Mouse (Mus musculus) cerebellum, postnatal 36 days (tissue): ENCODE results near the gene Gm20388.
"Not testable (repeated sequence)": the region's sequence is repeated elsewhere in the genome, so short reads cannot be mapped to it uniquely, and the experiment has no call there.

Experiments used
- DNase-seq, 2 experiments: peaks; one replicate each; pipeline ENCODE4 v3.0.0; 2021 to 2022; ENCODE audit warnings: mixed read lengths in 2 of 2

Gm20388 gene

GRCm38 (mm10) chr8:120672626-120673229 is 762.1 kb downstream of the Gm20388 start:
- no peak for DNase-seq

DNA sequence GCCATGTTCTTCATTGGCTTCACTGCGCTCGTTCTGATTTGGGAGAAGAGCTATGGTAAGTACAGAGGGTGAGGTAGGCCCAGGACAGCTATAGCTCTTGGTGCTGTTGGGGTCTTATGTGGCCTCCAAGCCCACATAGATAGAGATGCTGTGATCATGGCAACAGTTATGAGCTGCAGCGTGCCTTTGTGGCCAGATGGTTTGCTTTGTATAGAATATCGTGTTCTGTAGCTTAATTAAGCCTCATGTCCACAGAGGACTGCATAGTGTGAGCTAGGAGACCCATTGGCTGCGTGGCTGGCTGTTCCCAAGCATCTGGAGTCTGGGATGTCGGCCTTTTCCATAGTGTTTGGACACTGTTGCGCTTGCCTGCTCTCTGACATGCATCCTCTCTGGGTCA is 762.7 kb downstream of the Gm20388 start:
- DNase-seq: no peak

- no peak for DNase-seq
These were observed 765.1 kb downstream of the Gm20388 start for GRCm38 (mm10) chr8:120675718-120676117.

- DNase-seq: peak; percentile 81 to 84
These were observed 767.8 kb downstream of the Gm20388 start for GRCm38 (mm10) chr8:120678447-120678846.

DNA sequence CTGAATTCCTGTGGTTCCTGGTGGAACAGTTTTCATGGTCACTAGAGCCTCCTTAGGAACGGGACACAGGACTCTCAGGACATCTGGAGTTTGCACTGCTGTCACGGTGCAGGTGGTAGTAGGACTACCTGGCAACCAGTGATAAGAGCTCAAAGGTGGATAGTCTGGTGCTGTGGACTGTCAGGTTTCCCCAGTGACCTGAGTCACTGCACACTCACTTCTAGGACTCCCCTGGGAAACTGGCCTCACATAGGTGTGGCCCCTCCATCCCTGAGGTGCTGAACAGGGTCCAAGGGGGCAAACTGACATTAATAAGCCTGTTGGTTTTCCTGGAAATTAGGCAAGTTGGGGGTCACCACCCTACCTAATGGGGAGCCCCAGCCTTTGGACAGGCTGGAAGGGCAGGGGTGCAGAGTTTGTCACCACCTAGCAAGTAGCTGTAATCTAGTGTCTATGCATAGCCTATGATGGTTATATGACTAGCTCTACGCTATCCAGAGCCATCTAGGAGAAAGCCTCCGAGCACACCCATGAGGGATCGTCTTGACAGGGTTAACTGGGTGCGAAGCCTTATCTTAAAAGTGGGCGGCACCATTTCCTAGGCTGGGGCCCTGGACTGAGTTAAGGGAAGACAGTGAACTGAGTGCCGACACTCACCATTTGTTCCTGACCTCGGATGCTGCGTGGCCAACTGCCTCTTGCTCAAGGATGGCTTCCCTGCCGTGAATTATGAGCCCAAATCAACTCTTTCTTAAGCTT is 769.2 kb downstream of the Gm20388 start:
- no peak for DNase-seq

DNA sequence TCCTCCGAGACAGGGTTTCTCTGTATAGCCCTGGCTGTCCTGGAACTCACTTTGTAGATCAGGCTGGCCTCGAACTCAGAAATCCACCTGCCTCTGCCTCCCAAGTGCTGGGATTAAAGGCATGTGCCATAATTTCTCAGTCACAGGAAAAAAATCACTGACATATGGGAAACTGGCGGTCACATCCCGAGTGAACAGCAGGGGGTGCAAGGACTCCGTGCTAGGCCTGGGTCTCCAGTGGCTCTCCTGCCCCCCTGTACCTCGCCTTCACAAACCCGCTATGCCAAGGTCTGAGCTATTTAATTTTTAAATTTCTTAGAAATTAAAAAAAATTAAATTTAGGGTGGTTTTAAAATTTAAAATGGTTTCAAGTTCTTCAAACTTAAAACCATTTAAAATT is 769.8 kb downstream of the Gm20388 start:
- not testable (repeated sequence) for DNase-seq

DNA sequence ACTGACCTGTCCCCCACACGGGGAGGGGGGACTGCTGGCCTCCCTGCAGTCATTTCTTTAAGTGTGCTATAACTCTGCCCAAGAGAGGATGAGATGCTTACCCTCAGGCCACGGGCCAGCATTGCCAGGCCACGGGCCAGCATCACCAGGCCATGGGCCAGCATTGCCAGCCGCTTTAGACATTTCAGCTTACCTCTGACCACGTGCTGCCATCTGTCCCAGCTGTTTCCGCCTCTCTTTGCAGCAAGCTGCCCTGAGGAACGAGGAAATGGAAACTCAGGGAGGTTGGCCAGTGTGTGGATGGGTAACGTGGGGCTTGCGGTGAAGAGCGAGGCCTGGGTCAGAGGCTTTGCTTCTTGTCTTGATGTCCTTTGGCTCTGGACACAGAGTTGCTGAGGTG is 770.5 kb downstream of the Gm20388 start:
- DNase-seq: no peak

DNA sequence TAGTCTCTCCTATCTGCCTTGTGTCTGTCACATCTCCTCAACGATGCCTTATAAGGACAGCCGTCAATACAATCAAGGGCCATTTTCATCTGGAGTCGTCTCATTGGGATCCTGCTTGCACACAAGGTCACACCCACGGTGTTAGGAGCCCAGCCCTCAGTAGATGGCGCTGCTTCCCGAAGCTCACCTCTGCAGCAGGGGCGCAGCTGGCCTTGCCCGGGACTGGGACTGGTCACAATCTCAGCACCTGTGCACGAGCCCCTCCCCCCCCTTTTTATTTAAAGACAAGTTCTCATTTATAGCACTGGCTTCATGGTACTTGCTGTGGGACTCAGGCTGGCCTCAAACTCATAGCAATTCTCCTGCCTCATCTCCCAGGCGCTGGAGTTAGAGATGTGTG is 773.0 kb downstream of the Gm20388 start:
- peak; percentile 41 to 63 for DNase-seq

DNA sequence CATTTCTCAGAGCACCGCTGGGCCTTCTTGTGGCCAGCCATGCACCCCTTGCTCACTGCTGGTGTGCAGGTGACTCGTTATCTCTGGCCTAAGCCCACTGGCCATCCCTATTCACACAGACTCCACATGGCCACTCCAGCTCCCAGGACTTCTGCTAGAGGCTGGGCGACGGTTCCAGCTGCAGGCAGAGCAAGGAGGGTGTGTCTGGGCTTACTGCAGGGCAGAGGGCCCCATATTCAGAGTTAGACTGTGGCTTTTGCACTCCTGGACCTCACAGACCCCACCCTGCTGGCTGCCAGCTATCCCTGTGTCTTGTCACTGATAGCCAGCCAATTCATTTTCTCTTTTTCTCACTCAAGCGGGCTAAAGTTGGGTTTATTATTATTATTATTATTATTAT is 773.4 kb downstream of the Gm20388 start:
- DNase-seq: no peak

GRCm38 (mm10) chr8:120685097-120685496 is 774.5 kb downstream of the Gm20388 start:
- no peak for DNase-seq

GRCm38 (mm10) chr8:120685591-120685990 is 775.0 kb downstream of the Gm20388 start:
- no peak for DNase-seq

DNA sequence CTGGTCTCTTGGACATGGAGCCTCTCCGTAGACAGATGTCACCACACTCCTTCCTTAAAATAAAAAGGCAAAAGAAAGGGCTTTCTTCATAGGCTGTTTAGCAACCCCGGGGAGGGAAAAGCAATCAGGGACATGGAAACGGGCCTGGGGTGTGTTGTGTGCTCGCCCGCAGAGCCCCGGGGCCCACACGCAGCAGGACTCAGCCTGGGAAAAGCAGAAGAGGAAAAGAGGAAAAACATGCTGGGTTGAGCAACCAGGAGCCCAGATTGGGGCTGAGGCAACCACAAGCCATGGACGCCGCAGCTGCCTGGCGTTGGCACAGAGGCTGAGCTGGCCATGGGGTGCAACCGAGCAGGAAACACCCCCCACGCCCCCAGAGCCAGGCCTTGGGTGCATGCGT is 775.4 kb downstream of the Gm20388 start:
- DNase-seq: no peak

DNA sequence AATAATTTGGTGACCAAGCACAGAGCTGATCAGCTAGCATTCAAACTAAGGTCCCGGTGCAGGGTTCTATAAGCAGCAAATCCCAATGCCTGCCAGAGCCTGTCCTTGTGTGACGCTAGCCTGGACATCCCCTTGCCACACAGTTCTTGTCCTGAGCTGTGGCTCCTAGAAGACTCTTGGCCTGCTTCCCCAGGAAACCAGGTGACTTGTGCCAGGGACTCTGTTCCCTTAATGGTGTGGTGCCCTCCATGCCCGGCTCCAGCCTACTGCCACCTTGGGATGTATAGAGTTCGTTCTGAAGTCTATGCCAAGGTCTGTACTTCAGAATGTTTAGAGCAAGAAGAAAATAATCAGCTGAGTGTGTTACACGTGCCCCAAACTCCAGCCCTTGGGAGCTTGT is 775.9 kb downstream of the Gm20388 start:
- no peak for DNase-seq

DNA sequence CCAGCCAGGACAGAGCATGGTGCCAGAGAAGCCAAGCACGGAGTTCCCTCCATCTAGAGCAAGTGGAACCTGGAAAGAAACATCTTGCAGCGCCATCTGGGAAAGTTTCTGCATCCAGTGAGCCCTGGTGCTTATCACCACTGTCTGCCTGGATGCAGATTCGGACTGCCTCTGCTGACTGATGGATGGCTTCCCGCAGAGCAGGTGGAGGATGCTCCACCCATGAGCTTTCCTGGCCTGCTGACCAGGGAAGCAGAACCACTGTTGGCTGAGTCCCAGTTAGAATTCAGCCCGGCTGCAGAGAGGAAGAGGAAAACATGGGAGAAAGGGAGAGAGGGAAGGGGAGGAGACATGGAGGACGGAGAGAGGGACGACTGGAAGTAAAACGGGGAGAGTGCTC is 777.1 kb downstream of the Gm20388 start:
- DNase-seq: no peak

DNA sequence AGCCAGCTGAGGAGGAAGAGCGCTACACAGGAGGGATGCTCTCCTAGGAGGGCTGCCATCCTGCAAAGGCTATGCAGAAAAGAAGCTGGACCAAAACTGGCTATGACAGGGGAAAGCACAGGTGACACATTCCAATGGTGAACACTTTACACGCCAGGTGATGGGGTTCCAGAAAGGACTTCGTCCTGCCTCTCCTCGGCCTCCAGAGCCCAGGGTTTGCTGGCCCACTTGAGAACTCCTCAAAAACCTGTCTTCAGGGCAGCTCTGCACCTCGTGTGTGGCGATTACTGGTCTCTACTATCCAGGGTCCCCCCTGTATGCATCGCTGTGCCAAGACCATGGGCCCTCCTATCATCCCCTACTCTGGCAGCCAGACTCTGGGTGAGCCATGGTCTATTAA is 777.9 kb downstream of the Gm20388 start:
- no peak for DNase-seq

DNA sequence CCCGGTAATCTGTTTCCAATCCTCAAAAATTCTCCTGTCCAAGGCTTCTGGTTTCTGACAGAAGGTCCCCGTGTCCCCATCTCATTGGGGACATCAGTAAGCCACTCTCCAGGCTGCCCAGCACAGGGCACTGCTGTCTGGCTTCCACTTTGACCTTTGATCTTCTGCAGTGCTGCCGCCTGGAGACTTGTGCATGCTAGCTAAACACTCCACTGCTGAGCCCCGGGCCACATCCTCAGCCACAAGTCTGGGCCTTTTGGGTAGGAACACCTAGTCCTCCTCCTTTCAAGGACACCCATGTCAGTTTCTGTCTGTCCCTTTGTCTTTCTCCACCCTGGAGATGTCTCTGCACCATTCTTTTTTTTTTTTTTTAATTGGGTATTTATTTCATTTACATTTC is 782.3 kb downstream of the Gm20388 start:
- DNase-seq: no peak

DNA sequence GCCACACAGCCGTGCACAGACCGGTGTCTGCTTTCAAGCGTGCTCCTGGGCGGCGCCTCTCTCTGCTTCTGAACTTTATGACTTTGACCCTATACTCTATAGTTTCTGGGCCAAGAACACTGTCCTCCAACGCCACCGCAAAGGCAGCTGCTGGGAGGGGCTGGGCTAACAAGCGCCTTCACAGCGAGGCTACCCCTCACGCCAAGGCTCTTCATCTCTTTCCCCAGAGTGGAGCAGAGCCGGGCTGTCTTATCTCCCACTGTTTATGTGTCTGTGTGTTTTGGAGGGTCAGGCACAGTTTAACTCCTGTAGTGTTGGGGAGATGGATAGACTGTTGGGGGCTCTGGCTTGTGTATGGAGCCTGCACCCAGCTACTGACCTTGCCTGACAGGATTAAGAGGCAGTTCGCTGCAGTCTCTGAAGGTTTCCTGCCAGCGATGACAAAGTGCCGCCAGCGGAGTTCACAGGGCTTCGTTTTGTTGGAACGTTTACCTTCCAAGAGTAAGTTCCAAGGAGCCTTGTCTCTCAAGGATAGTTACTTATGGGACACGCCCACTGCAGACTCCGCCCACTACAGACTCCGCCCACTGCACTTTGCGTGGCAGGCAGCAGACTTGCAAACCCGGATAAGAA is 783.3 kb downstream of the Gm20388 start:
- DNase-seq: no peak

- DNase-seq: no peak
These were observed 785.9 kb downstream of the Gm20388 start for GRCm38 (mm10) chr8:120696401-120697153.

- peak in 1 of 2 experiments; percentile 37 for DNase-seq
These were observed 786.7 kb downstream of the Gm20388 start for GRCm38 (mm10) chr8:120697154-120697978.

DNA sequence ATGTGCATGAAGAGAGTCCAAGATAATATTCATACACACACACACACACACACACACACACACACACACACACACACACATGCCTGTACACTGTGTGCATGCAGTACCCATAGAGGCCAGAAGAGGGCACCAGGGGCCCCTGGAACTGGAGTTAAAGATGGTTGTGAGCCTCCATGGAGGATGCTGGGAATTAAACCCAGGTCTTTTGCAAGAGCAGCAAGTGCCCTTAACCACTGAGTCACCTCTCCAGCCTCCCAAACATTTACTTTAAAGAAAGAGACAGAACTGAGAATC is 787.3 kb downstream of the Gm20388 start:
- no peak for DNase-seq

DNA sequence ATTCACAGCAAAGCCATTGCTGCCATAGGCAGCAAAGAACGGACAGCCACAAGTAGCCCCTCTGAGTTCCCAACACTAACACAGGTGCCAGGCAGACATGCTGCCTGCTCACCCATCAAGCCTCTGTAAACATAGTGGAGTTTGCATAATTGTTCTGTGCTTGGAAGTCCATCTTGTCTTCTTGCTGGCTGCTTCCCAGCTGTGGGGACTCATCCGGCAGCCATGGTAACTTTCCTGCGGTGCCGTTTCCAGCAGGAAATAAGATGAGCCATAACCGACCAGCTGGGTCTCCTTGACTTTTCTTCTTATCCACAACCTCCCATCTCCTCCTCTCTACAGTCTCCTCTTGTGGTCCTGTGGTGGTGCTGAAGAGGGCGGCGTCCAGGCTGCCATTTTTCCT is 787.8 kb downstream of the Gm20388 start:
- DNase-seq: no peak

DNA sequence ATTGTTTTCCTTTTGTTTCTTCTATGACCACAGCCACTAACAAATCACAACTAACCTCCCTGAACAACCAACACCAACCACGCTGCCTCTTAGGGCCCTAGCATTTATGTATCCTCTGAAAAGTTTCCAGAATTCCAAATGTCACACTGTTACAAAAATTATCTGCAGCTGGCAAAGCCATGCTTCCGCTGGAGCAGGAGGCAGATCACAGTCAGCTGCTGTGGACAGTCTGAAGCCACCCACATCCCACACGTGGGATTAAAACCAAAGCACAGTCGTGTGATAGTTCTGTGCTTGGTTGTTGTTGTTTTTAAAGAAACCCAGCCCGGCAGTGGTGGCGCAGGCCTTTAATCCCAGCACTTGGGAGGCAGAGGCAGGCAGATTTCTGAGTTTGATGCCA is 788.4 kb downstream of the Gm20388 start:
- no peak for DNase-seq

DNA sequence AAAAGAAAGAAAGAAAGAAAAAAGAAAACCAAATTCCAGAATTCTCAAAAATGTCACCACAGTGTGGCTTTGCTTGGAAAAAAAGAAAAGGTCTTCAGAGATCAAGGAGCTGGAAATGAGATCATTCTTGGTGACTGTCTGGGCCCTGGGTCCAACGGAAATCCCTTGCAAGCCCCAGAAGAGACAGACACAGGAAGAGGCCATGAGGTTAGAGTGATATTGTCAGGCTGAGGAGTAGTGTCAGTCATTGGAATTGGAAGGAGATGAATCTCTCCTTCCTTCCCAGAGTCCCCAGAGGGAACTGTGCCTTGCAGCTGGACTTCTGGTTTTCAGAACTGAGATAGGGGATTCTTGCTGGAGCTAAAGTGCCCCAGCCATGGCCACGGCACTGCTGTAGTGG is 788.9 kb downstream of the Gm20388 start:
- no peak for DNase-seq
